Mouse (Mus musculus): ENCODE data around the gene B3gnt2.
A peak's percentile ranks its signal among the peaks of the same experiment; 100 is the strongest.

The B3gnt2 gene

GRCm38 (mm10) chr11:22847732-22848648, 12.8 kb downstream of the B3gnt2 start:
- peak; percentile 81 for DNase-seq (ENCODE audit: low read depth)

- DNase-seq (ENCODE audit: low read depth), result no peak
Observed at GRCm38 (mm10) chr11:22846960-22847731, 13.6 kb downstream of the B3gnt2 start.

GRCm38 (mm10) chr11:22846093-22846835, 14.5 kb downstream of the B3gnt2 start:
- DNase-seq (ENCODE audit: low read depth), result no peak

- DNase-seq (ENCODE audit: low read depth), result no peak
Observed at GRCm38 (mm10) chr11:22844754-22845718, 15.7 kb downstream of the B3gnt2 start.

GRCm38 (mm10) chr11:22839456-22839855, 21.3 kb downstream of the B3gnt2 start:
- no peak for DNase-seq (ENCODE audit: low read depth)

GRCm38 (mm10) chr11:22838361-22838760, 22.4 kb downstream of the B3gnt2 start:
- DNase-seq (ENCODE audit: low read depth), result no peak

GRCm38 (mm10) chr11:22836269-22836668, 24.5 kb downstream of the B3gnt2 start:
- DNase-seq (ENCODE audit: low read depth), result no peak

GRCm38 (mm10) chr11:22832600-22832999, 28.2 kb downstream of the B3gnt2 start:
- no peak for DNase-seq (ENCODE audit: low read depth)

- no peak for DNase-seq (ENCODE audit: low read depth)
Observed at GRCm38 (mm10) chr11:22831916-22832315, 28.8 kb downstream of the B3gnt2 start.

- no peak for DNase-seq (ENCODE audit: low read depth)
Observed at GRCm38 (mm10) chr11:22830684-22831083, 30.1 kb downstream of the B3gnt2 start.

- no peak for DNase-seq (ENCODE audit: low read depth)
Observed at GRCm38 (mm10) chr11:22830179-22830611, 30.6 kb downstream of the B3gnt2 start.

GRCm38 (mm10) chr11:22828988-22829632, 31.7 kb downstream of the B3gnt2 start:
- no peak for DNase-seq (ENCODE audit: low read depth)

- no peak for DNase-seq (ENCODE audit: low read depth)
Observed at GRCm38 (mm10) chr11:22827514-22828080, 33.2 kb downstream of the B3gnt2 start.

GRCm38 (mm10) chr11:22826665-22827064, 34.1 kb downstream of the B3gnt2 start:
- no peak for DNase-seq (ENCODE audit: low read depth)

GRCm38 (mm10) chr11:22826051-22826450, 34.7 kb downstream of the B3gnt2 start:
- no peak for DNase-seq (ENCODE audit: low read depth)

GRCm38 (mm10) chr11:22825548-22825947, 35.2 kb downstream of the B3gnt2 start:
- DNase-seq (ENCODE audit: low read depth), result no peak

GRCm38 (mm10) chr11:22824049-22824705, 36.6 kb downstream of the B3gnt2 start:
- DNase-seq (ENCODE audit: low read depth), result no peak

GRCm38 (mm10) chr11:22821243-22821642, 39.5 kb downstream of the B3gnt2 start:
- DNase-seq (ENCODE audit: low read depth), result no peak

GRCm38 (mm10) chr11:22818371-22818770, 42.4 kb downstream of the B3gnt2 start:
- DNase-seq (ENCODE audit: low read depth), result no peak

GRCm38 (mm10) chr11:22815877-22816276, 44.9 kb downstream of the B3gnt2 start:
- DNase-seq (ENCODE audit: low read depth), result no peak

All from fibroblast of lung, adult 2 months (primary cell).